Mouse (Mus musculus) kidney, adult 2 months (tissue): ENCODE measurements around the gene Slc22a5.

ENCODE experiments used
- CTCF ChIP-seq: fragments of 200-500 bp; conservative IDR thresholded peaks from 2 replicates; pipeline ENCODE4 v1.5.1; 2011; ENCODE audit warnings: low read depth, mild to moderate bottlenecking, control low read depth, low read length, moderate library complexity, mixed read lengths; ENCODE audit not compliant: insufficient read depth, insufficient read length
- POLR2A ChIP-seq: fragments of 200-500 bp; IDR thresholded peaks from one replicate; pipeline ENCODE4 v1.6.1; 2011; ENCODE audit warnings: low read depth, low read length, control low read depth

GRCm38 (mm10) chr11:53891505-53892451 is at the start of gene Slc22a5:
- TF ChIP-seq CTCF: no peak
- peak; percentile 93 for TF ChIP-seq POLR2A
